Mouse (Mus musculus): ENCODE measurements around the gene Prss57. TPM values are rescaled to one million over a fixed set of nuclear protein-coding genes. Genes with fewer than 3 reads are reported as not detected.

Prss57 gene
- 1 to 10 TPM in 1 of 3 experiments, under 1 TPM in 1, not detected in 1; 0.57 to 1.1 TPM for polyA plus RNA-seq (2017; shearing (Covaris generic))

DNA sequence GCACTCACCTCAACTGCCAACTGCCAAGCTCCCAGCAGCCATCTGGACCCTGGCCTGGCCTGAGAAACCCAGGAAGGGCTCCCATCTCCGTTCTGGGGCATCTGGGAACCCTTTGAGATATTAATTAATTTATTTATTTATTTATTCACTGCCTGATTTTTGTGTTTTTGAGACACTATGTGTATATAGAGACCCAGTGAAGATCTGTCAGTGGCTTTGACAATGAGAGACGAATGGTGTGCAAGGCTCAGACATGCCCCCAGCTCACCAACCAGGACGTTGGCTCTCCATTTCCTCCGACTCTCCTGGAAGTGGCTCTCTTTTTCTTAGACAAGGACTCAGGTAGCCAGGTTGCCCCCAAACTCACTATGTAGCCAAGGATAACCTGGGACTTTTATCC, at the start of gene Prss57:
Gene Prss57 (minus strand): TSS at position 101 of the 400 bp plus-strand sequence.
- ATAC-seq, result no peak

DNA sequence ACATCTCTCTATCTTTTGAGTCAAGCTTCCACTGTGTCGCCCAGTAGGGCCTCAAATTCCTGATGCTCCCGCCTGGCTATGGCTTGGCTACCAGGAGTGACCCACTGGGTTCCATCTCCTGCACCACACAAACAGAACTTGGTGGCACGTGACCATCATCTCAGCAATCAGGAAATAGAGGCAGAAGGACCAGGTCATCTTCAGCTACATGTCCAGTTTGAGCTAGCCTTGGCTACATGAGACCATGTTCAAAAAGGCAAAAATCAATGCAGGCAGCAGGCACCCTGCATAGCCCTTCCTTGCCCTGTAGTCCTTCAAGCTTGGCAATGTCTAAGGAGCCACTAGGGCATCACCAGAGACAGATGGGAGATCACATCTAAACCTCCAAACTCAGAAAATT, 49.3 kb upstream of the Prss57 start:
- no peak for ATAC-seq

DNA sequence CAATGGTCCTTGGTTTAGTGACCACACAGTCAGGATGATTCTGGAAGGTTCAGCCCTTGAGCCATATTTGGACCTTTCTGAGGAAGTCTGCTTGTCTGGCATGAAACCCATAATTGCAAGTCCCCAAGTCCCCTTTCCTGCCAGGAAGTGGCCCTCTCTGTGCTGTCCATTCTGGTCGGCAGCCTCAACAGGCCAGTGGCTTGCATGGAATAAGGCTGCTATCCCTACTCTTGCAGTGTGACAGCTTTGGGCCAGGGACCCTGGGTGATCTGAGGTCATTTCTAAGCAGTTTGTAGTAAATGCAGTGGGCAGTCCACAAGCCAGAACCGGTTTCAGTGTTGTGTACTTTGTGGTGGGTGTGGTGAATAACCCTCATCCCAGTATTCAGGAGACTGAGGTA, 47.4 kb upstream of the Prss57 start:
- no peak for ATAC-seq

DNA sequence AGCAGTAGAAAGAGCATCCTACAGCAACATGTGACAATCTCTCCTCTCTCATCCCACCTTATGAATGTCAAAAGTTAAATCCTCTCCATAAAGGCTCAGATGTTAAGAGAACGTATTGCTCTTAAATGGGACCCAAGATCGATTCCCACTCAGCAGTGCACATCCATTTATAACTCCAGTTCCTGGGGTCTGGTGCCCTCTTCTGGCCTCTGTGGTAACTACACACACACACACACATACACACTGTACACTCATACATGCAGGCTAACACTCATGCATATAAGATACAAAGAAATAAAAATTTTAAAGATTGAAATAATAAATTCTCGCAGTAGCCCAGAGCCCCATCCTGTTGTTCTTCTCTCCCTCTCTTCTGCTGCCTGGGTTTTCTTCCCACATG, 46.2 kb upstream of the Prss57 start:
- no peak for ATAC-seq

DNA sequence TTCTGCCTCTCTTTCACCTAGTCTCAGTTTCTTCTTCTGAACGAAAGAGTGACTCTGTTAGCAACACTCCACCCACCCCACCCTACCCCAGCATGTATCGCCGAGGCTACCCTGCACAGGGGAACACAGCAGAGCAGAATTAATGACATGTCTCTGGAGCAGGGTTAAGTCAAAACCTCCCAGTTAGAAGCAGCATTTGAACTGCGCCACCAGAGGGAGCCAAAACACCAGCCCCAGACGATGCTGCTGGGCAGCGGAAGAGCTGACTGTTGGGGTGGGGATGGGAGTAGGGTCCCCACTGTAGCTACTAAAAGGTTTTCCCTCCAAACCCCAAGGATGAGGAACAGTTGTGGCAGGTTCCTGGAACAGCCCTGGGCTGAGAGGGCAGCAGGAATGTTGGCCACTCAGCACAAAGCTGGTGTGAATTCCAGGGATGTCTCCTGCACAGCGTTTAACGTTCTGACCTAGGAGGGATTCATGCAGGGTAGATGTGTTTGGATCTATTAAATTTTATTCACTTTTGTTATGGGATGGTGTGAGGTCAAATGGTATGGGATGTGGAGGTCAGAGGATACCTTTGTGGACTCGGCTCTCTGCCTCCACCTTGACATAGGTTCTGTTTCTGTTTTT, 44.1 kb upstream of the Prss57 start:
- peak; percentile 67 for ATAC-seq

DNA sequence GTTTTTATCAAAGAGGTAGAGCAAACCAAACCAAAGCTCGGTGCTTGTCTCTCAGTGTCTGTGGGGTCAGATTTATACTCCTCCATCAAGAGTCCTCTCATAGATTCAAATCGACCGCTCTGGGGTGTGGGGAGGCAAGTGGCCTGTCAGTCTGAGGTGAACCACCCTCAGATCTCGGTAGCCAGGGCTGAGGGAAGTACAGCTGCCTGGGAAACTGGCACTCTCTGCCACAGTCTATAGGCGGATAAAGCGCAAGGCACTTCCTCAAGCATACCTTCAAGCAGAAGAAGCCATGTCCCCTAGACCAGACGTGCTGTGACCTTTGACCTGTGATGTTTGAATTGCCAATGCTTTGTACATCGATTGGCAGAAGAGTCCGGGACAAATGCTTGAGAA, 42.0 kb upstream of the Prss57 start:
- no peak for ATAC-seq

DNA sequence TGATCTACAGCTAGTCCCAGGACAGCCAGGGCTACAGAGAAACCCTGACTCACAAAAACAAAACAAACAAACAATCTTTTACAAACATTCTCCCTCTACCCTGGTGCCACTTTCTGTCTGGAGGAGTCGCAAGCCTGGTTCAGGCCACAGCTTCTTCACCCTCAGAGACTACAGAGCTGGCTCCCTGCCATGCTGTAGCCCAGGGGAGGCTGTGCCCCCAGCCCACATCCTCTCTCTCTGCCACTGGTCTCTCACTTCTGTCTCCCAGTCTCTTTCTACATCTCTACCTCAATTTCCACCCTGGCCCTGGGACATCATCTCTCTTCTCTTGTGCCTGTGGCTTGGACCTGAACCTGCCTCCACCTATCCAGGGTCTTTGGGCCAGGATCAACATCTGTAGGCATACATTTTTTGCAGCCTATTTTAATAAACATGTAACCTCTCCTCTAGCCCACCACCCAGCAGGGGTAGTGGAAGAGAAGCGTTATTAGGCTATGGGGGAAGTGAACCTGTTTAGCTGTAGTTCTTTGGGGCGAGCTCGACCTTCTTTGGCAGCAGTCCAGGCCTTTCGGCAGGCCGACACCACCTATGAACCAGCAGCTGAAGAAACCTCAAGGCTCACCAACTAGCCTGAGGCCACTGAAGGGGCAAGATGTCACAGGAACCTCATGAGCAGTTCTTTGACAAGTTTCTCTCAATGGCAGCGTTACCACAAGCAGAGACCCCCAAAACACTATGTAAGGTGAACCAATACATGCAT, 41.4 kb upstream of the Prss57 start:
- ATAC-seq, result no peak

DNA sequence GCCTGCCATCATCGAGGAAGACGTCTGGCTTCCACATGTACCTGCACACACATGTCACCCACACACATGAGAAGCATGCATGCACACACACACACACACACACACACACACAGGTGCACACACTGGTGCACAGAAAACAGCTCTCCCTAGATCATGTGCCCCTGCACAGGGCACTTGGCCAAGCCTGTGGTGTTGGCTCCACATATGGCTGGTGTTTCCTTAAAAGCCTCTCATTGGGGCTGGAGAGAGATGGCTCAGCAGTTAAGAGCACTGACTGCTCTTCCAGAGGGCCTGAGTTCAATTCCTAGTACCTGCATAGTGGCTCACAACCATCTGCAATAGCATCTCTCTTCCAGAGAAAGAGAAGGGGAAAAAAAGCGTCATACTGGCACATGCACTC, 40.8 kb upstream of the Prss57 start:
- ATAC-seq, result no peak

DNA sequence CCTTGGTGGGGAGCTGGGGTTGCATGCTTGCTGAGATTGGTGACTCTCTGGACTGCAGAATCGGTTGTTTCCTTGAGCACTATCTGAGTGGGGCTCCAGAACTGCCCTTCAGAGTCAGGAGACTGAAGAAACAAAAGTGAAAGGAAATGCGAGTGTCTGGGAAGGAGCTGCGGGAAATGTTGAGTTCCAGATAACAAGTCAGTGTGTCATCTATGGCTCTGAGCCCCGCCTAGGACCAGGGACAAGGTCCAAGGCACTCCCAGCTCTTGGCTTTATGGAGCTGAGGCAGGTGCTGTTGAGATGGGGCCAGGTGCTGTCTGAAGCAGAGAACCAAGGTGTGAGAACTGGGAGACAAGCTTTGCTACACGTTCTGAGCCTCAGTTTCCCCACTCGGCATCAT, 33.7 kb upstream of the Prss57 start:
- ATAC-seq, result no peak

DNA sequence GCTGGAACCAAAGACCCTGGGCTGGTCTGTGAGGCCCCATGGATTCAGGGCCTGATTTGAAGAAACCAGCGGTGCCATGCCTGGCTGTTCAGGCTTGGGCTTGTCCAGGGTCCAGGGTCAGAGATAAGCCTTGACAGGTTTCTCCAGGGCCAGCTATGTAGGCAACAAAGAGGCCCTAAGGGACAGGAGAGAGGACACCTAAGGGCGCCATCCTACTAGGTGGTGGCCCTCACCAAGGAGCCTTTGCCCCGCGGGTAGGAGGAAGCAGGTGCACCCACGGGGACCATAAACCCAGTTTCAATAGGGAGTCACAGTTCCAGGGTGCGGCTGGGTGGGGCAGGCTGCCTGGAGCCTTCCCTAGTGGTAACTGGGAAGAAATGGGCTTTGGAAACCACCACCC, 32.2 kb upstream of the Prss57 start:
- ATAC-seq, result no peak

DNA sequence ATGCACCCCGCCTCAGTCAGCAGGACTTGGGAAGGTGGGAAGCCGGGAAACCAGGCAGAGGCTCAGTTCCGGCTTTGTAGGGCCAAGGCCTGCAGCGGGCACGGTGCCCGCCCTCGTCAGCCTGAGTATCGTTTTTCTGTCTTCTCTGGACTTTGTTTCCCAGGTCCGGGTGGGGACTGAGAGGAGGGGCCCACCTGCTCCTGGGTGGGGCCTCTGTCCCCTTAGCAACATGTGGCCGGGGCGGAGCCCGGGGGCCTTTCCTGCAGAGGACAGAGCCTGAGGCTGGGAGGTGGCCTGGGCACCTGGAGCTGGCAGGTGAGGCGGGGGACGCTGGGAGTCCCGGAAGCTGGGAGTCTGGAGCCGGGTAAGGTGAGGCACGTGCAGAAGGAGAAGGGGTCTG, 31.6 kb upstream of the Prss57 start:
- no peak for ATAC-seq

DNA sequence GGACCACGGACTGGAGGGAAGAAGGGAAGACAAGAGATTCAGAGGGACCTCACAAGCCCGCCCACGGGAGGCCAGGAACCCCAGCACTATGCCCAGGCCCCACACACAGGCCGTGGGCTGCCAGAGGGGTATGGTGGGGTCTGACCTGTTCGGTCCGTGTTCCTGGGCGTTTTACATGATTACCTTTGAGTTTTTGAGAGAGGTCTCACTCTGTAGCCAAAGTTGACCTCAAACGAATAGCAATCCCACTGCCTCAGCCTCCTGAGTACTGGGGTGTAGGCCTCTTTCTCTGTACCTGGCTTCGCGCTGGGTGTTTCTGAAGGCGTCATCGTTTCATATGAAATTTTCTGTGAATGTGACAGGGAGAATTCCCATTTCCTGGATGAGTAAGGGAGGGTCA, 31.0 kb upstream of the Prss57 start:
- no peak for ATAC-seq

DNA sequence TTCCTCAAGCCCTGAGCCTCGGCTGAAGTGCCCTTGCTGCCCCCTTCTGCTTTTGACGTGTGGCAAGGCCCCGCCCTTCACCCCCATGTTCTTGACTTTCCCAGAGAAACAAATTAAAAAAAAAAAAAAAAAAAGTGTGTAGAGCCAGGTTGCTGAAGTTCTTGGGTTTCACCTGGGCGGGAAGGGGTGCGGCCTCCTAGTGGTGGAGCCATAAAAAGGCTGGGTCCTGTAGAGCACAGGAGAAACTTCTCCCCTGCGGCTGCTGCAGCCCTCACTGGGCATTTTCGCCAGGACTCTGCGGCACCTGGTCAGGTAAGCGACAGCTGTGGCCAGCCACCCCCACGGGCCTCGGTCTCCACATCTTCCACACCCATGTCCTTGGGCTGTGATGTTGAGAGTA, 30.0 kb upstream of the Prss57 start, which contains the start of gene Misp:
Gene Misp (plus strand): TSS at position 208 of the 400 bp plus-strand sequence.
- ATAC-seq, result no peak

DNA sequence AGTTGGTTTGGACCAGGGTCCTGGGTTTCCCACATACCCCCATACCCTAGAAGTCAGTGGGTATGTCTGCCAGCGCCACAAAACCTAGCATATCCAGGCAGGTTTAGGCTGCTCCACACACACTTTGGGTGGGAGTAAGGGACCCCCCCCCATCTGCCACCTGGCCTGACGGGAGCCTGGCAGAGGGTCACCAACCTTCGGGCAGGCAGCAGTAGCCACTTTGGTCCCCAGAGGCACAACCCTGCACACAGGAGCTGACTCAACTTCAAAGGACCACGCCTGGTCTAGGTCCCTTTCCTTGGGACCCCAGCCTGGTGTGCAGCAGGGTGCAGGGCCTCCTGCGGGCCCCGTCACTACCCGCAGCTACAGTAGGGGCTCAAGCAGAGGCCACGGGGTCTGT, 29.5 kb upstream of the Prss57 start:
- no peak for ATAC-seq

DNA sequence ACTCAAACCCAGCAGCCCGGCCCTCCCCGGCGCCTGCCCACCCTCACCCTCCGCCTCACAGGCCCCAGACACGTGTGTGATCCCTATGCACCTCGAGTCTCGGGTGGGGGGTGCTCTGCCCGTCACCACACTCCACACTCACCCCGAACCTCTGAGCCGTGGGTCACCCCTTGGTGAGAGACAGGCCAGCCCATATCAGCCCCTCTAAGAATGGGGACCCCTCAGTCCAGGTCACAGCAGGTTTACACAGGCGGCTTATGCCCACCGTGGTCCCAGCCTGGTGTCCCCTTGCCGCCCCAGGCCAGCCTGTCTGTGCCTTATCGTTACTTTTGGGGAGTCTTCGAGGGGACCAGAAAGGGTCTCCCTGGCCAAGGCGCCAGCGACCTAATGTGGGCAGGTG, 28.8 kb upstream of the Prss57 start:
- no peak for ATAC-seq

DNA sequence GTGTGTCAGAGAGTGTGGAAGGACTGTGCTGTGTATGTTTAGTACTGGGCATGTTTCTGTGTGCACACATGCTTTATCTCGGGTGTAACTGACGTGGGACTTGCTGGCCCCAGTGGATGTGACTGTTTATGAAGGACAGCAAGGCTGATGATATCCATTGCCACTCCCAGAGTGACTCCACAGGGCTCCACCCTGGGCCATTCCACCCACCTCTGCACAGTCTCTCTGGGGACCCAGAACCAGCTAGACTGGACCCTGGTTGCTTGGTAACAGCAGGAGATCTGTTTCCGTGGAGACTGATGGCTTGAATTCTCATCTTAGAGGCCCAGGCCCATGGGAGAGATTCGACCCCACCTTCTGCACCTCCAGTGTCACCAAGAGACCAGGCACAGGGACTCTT, 27.5 kb upstream of the Prss57 start:
- no peak for ATAC-seq

DNA sequence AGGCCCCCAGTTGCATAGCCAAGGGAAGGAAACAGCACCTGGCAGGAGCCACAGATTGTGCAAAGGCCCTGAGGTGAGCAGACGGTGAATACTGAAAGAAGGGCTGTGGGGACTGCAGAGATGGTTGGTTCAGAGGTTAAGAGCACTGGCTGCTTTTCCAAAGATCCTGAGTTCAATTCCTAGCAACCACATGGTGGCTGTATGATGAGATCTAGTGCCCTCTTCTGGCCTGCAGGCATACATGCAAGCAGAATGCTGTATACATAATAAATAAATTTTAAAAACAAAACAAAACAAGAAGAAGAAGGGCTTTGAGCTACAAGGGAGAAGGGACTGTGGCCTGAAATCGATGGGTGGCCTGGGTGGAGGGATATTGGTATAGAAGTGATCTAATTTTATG, 26.4 kb upstream of the Prss57 start:
- no peak for ATAC-seq

DNA sequence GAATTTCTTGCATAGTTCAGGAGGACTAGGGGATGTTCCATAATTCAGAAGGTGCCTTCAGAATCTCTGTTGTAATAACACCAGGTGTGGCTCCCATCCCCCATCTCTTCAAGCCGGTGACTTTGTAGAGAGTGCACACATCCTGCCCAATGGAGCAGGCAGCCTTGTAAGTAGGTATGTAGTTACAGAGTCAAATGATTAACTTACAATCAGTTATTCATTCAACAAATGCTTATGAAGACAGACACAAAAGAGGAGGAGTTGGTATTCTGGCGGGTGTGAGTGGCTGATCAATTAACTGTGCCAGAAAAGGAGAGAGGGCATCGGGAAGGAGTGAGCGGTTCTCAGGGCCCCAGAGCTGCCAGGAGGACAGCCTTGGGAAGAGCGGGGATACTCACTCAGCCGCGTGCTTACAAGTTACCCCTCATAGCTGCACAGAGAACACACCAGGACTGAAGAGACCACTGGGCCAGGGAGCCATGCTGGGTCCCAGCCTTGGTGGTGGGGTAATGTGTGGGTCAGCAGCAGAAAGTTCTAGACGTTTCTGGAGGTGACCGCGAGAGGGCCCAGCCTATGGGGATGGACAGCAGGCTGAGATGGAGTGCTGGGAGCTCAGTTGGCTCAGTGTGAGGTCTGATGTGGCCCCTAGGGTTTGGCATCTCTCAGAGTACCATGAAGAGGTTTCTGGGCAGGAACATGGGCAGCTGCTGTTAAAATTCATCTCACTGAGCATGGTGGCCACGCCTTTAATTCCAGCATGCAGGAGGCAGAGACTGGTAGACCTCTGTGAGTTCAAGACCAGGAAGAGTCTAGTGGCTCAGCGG, 25.1 kb upstream of the Prss57 start:
- ATAC-seq, result no peak

DNA sequence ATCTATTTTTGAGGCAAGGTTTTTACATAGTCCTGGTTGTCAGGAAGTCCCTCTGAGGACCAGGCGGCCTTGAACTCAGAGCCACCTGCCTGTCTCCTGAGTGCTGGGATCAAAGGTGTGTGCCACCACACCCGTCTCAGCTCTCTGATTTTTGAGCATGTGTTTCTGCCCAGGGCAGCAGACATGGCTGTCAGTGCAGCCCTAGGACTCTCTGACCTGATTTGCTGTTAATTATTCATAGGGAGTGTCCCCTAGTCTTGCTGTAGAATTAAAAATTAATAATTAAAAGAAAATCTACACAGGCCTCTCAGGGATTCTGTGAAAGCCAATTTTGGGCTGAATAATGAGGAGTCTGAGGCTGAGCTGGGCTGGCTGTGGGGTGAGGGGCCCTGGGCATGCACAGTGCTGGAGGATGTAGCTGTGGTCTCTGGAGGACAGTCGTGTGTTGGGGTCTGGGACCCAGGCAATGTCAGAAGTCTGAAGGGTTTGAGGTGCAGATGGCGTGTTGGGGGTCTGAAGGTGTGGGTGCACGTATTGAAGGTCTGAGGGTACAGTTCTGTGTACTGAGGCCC, 23.6 kb upstream of the Prss57 start:
- no peak for ATAC-seq

DNA sequence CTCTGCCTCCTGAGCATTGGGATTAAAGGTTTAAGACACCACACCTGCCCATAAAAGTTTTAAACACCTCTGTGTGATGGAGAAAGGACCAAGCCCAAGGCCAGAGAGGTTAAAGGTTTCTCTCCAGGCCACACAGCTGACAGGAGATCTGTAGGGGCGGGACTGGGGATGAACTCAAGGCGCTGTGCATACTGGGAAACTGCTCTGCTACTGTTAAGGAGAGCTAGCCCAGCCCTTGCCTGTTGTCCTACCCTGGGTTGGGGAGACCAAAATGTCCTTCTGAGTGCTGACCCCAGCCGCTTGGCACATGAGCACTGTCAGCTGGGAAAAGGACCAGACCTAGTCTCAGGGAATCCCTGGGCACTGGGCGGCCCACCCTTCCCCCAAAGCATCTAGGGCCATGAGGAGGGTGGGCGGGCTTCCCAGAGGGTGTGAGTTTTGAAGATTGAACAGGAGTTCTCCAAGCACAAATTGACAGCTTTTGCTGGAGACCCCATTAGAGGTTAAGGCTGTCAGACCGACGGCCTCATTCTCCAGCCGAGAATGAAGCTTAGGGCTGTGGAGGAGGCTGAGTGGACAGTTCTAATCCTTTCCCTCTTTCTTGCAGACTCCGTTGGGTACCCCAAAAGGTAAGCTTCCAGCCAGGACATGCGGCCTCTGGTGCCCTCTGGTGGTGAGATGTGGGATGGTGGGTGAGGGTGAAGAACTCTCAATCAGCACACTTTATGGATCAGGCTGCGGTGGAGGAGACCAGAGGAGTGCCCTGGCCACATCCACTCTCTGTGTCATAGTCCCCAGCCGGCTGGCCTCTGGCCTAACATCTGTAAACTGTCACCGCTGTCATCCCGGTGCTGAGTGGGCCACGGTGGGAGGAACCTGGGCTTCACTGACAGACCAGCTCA, 21.2 kb upstream of the Prss57 start:
- ATAC-seq, result no peak

DNA sequence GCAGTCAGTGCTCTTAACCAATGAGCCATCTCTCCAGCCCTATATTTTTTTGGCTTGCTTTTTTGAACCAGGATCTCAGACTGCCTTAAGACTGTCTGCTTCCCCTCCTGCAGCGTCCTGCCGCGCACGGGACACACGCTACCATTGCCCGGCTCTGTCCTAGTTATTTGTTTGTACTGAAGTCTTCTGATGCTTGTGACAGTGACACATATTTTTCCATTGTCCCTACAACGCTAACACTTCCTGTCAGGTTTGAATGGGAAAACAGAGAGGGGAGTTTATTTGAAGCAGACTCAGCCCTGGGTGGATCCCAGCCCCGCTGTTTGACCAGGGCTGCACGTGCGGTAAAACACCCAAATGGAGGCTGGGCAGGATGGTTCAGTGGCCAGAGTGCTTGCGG, 18.0 kb upstream of the Prss57 start:
- ATAC-seq, result no peak

DNA sequence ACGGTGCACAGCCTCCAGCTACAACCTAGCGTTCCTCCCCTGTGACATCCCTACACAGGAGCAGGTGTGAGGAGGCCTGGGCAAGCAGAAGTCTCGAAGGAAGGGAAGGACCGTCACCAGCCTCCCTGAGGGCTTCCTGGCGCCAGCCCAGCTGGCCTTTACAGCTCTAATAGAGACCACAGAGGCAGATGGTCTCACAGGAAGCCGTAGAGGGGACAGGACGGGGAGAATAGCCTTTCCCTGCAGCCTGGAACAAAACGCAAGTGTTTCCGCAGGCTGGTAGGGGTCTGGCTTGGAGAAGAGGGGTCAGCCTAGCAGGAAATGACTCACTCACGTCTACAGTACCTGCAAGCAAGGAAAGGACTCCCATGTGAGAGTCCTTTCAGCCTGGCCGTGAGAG, 17.1 kb upstream of the Prss57 start:
- no peak for ATAC-seq

Data from inflammation-experienced regulatory T-cells, adult 6 months (primary cell).